Mouse (Mus musculus) T-cell, adult 2 months (primary cell): ENCODE measurements around the gene Snd1.

ENCODE experiments used
- DNase-seq: peaks from one replicate; pipeline ENCODE4 v3.0.0; 2022; ENCODE audit warnings: low spot score

Snd1 gene

DNA sequence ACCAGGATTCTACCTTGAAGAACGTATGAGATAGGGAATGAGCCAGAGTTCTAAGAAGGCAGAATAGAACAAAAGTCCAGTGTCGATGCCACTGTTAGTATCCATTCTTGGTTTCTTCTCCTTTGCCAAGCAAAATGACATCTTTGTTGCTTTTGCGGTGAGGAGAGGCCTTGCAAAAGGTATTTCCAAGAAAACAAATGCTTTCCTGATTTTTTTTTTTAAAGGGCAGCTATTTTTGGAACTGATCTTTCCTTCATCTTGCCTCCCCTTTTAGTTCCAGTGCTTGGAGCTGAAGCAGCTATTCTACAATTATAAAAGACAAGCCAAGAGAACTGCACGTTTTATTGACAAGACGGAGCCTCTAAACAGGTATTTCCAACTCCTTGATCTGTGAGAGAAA is at the start of gene Snd1:
Snd1 (plus strand) TSS at position 301 of the 400 bp plus-strand sequence.
- DNase-seq = no peak

DNA sequence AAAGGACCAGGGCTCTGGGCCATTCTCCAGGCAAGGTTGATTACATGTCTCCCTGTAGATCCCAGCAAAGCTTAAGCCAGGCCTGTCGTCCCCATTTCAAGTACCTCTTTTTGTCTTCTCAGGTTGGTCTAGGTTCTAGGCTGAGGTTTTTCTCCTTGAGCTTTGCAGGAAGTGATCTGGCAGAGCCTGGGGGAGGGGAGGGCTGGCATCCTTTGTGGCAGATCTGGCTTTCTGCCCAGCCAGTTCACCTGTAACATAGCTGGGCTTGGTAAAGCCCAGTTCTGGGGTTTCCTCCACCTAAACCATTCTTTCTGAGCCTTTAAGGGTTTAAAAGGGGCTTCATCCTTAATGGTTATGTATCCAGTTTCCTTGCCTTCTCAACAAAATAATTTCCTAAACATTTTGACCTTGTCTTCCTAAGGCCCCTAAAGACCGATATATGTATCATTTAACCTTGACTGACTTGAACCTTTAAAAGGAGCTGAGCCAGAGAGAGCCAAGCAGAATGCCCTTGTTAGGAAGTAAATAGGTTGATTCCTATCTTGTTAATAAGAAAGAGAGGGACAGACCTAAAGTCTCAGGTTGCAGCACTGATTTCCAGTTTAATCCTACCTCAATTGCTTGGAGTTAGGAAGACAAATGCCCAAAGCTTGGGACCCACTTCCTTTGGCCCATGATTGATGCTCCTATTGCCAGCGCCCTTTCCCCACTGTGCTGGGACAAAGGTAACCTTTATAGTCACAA is 47.7 kb upstream of the Snd1 start, which contains the start of gene Fscn3:
Fscn3 (plus strand) TSS at position 694 of the 744 bp plus-strand sequence.
- DNase-seq = peak; percentile 66

DNA sequence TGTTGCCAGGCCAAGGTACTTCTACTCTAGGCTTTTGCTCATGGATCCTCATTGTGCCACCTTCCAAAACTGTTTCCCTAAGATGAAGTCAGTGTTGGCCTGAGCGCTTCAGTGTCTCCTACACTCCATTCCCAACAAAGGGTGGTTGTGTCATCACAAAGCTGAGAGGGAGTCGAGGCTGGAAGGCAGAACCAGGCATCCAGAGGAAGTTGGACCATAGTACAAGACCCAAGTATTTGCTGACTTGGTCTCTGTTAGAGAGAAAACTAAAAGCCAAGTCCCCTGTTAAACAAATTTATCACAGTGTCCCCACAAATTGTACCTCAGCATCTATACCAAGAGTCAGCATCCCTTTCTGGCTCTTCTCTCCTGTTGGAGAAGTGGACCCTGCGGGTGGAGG is 46.6 kb upstream of the Snd1 start, which contains the start of gene Gcc1:
Gcc1 (minus strand) TSS at position 101 of the 400 bp plus-strand sequence.
- DNase-seq = no peak

DNA sequence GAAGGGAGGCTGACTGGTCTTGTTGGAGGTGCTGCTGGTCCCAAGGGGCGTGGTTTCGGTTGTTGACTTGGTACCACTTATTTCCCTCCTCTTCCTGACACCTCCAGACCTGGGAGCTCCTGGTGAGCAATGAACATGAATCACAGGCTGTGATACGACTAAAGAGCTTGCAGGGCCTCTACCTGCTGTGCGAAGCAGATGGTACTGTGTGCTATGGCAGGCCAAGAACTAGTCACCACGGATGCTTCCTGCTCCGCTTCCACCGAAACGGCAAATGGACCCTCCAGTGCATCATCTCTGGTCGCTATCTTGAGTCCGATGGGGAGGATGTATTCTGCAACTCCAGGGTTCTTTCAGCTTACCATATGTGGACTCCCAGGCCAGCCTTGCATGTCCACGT is 45.1 kb upstream of the Snd1 start:
- no peak for DNase-seq

DNA sequence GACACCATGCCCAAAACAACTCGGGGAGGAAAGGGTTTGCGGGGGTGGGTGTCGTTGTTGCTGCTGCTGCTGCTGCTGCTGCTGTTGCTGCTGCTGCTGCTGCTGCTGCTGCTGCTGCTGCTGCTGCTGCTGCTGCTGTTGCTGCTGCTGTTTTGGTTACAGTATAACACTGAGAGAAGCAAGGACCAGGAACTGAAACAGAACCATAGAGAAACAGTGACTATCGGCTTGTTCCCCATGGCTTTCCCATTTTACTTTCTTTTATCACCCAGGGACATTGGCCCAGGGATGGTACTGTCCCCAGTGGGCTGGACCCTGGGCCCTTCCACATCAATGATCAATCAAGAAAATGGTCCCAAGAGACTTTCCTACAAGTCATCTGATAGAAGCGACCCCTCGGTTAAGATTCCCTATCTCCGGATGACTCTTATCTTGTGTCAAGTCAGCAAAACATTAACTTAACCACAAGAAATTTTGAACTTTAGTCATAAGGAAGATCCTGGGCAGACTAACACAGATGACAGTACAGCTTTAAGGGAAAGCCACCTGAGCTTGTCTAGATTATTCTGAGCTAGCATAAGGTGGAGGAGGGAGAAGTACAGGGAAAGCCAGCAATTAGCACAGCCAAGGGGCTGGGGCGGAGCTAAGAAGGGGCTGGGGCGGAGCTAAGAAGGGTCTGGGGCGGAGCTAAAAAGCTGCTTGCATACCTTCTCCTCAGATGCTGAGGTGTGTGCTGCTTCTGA is 44.0 kb upstream of the Snd1 start:
- DNase-seq = no peak

DNA sequence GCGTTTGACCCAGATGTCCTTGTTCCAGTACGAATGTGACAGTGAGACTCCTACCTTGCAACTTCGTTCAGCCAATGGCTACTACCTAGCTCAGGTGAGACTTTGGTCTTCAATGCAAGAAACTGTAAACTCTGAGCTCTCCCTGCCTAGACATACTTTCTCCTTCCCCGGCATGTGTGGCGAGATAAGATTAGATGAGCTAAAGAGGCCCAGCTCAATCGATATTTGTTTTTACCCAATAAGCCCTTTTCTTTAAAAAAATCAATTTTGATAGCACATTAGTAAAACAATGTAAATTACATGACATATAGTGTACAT is 43.4 kb upstream of the Snd1 start:
- no peak for DNase-seq

DNA sequence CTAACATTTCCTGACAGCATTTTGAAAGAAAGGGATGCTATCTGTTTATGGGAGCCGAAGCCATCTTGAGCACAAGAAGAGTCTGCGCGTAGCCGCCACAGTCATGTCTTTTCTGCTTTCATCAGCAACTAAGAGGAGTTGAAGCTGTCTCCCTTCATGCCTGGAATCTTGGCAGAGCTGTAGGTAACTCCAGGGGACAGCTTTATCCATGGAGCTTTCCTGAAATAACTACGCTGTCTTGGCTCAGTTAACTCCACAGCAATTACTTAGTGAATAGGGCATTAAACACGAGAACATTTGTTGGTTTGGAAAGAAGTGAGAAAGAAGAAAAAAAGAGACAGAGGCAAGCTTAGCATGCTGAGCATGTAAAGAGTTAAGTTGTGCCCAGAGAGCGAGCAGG is 27.0 kb upstream of the Snd1 start:
- no peak for DNase-seq

DNA sequence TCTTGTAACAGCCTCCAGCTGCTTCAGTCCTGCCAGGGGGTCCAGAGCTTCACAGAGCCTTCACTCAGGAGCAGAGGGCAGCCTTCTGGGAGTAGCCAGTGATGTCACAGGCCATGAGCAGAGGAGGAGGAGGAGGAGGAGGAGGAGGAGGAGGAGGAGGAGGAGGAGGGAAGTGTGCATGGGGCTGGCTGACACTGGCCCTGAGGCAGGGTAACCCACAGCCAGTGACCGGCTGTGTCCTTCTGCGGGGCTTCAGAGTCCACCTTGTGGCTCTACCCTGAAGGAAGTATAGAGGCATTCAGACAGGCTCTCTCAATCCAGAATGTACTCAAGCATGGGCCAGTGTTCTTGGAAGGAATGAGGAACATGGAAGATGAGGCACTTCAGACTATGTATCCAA is 25.7 kb upstream of the Snd1 start, which contains the start of gene Pax4:
Pax4 (minus strand) TSS at position 101 of the 400 bp plus-strand sequence.
- DNase-seq = no peak

DNA sequence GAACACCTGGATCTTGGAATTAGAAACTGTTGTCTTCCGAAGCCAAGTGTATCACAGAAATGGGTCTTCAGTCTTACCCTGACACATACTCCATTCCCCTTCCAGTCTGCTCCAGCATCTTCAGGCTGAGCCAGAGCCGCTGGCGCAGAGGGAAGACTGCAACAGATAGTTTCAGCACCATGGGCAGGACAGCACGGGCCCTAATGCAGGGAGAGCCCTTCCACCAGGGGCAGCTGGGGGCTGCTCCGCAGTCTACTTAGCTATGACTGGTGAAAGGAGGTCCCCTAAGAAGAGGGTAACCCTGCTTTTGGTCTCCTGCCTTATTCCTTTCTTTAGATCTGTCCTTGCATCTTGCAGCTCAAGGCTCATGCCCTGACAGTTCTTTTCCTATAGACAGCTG is 24.5 kb upstream of the Snd1 start:
- DNase-seq = no peak

DNA sequence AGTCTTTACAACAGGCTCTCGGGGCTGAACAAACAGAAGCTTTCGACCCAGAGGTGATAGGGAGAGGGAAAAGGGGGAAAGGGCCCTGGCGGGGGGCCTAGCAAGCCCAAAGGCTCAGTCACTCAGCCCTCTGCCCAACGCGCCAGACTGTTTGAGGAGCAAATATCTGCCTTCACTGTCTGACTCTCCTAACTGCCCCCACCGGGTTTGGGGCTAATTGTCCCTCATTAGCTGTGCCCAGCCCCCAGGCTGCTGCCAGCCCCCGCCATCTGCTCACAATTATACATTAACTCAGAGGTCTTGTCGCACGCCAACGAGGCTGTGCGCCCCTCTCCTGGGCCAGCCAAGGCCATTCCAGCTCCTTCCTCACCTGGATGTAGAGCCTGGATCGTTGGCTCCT is 24.0 kb upstream of the Snd1 start:
- DNase-seq = no peak

DNA sequence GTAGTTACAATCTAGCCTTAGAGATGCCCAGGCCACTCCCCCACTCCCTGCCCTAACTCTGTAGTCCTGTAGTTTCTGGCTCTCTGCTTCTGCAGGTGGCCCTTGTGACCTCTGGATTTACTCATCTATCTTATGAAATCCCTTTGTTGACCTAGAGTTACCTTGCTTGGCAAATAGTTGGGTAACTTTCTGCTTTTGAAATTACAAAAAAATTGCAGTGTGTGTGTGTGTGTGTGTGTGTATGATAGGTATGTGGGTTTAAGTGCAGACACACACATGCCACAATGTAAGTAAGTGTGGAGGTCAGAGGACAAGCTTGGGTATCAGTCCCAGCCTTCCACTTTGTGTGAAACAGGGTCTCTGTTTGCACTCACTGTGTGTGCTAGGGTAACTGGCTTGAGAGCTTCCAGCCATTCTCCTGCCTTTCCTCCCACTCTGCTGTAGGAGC is 15.7 kb upstream of the Snd1 start:
- no peak for DNase-seq

DNA sequence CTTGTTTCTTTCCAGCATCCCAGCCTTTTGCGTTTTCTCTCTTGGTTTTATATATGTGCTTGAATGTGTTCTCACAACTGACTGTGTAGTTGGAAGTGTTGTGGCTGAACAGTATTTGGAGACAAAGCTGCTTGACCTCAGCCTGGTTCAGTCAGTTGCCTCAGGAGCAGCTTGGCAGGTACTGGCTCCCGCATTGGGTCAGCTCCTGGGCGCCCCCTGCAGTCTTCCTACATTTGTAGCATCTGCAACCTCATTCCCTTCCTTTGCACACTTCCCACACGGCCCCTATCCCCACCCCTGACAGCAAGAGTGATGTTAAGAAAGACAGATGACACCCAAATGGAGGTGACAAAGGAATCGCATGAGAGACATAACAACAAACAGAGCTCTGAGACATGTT is 14.4 kb upstream of the Snd1 start:
- peak; percentile 30 for DNase-seq

DNA sequence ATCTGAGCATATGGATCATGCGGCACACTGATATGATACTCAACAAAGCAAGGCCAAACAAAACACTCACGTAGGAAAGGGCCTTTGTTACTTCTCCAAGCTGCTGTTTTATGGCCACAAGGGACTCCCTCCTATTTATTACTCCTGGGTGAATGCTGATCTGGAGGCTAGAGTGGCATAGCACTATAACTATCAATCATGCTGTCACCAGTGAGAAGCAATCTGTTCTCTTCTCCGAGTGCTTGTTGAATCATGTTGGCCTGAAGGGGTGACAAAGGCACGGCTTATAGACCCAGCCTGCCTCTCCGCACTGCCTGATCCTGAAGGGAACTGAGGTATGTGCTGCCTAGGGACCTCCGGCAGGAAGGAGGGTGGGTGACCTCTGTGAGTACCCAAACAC is 10.3 kb upstream of the Snd1 start:
- no peak for DNase-seq

DNA sequence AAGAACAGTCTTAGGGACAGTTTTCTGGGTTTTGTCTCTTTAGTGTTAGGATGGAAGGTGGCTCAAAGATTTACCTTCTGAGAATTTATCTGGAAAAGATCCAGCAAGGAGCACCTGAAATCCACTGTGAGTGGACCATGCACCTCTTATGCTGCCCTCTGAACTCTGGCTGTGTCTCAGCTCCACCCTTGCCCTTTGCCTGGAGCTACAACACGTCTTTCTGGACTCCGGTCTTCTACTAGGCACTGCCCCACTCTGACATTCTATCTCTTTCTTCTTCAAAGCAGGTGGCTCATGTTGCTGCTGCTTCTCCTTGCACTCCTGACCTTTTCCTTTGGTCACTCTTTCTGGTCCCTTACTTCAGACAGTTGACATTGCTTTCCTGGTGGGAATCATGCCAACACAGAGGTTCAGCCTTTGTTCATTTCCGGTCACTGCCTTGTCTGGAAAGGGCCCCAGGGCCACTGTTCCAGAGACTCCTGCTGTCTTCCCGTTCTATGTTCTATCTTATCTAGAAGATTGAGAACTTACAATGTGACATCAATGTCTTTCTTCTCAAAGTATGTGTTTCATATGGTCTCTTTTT is 4.8 kb upstream of the Snd1 start:
- DNase-seq = no peak

DNA sequence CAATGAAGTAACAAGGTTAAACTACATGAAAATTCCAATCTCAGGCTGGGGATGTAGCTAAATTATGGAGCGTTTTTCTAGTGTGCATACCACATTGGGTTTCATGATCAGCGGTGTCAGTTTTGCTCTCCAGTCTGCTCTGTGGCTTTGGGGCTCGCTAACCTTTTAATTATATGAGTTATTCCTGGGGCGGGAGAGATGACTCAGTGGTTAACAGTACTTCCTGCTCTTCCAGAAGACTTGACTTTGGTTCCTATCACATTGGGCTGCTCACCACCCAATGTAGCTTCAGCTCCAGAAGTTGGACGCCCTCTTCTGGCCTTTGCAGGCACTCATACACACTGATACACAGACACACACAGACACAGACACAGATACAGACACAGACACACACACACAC is 4.3 kb upstream of the Snd1 start:
- DNase-seq = no peak

DNA sequence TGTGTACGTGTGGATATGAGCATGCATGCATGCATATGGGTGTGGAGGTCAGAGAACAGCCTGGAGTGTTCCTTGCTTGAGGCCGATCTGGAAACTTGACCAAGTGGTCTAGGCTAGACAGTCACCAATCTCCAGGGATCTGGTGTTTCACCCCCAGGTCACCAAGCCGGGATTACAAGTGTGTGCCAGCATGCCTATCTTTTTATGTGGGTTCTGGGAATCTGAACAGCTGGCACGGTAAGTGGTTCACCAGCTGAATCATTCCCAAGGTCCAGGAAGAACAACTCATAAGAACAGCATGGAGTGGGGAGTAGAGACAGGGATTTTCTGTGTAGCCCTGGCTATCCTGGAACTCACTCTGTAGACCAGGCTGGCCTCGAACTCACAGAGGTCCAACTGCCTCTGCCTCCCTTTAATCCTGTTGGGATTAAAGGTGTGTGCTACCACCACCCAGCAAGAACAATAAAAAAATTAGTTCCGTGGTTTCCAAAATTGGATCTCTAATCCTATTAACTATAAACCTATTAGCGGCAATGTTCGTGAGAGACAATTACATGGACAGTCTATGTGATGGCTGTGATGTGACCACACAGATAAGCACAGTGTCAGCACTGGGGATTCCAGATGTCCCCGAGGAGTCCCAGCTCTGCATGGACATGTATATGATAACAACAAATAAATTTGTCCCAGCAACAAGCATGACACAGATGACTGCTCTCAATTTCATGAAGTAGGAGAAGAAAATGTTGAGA is 3.5 kb upstream of the Snd1 start:
- DNase-seq = no peak

DNA sequence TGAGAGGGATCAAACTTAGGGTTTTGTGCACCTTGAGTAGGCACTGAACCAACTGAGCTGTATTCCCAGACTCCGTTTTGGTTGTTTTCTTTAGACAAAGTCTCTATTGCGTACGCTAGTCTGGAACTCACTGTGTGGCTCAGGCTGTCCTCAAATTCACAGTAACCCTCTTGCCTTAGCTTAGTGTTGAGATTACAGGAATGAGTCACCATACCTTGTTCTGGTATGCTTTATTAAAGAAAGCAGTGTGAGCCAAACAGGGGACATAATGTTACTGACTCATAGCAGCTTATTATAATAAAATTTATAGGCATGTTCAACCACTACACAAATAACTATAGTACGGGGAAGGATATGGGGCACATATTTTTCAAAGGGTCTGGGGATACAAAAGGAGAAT is 728 bp upstream of the Snd1 start:
- DNase-seq = no peak

DNA sequence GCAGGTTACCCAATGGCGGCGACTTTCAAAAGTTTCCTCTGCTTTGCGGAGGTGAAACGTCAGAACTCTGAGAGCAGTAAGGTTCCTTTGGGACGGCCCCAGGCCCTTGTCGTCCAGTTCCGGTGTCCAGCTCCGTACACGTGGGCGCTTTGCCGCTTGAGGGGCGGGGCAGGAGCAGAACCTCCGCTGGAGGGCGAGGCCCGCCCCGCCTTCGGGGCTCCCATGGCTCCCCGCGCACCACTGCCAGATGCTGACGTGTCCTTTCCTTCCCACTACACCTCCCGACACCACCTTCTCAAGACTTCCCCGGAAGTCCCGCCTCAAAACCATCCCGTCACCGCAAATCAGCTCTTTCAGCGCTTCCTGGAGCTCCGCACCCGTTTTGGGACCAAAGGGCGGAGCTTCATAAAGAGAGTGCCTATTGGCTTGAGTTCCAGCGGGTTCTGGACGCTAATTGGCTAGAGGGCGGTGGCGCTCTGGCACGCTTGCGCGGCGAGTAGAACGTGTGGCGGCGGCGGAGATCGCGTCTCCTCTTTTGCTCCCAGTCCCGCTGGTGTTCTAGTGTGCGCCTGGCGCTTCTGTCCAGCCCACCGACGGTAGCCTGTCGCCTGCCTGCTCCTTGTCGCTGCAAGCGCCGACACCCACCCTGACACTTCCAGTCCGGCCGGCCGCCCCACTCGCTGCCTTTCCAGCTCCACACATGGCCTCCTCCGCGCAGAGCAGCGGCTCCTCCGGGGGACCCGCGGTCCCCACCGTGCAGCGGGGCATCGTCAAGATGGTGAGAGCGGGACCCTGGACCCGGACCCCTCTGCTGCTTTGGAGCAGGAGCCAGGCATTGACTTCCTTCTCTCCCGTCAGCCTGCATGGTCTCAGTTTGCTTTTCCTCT is 5.2 kb downstream of the Snd1 start:
- DNase-seq = peak; percentile 99

DNA sequence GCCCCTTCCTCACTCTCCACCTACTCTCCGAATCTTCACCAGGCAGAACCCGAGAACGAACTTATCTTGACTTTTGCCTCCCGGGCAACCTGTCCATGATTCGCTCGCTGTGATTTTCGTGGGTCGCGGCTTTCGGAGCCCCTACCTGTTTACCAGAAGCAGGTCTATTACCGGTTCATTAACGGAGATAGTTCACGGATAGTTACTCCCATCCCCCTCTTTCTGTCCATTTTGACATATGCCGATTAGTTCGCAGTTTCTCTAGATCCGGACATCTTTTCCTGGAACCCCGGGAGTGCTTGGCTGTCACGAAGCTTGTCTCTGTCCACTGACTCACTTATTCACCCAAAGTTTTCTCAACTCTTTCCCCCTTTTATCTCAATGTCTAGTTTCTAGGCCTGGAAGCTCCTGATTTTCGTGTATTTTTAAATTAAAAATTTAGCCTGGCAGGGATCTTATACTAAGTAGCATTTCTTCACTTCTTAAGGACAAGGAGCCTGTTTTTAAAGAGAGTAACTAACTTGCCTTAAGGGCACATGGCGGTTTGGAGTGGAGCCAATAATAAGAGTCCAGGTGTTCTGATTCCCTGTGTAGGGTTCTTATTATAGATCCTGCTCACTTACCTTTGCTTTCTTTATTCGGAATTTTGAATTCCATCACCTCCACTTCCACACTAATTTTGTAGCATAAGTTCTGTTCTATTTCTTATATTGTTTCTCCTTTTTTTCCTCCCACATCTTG is 6.0 kb downstream of the Snd1 start:
- no peak for DNase-seq

DNA sequence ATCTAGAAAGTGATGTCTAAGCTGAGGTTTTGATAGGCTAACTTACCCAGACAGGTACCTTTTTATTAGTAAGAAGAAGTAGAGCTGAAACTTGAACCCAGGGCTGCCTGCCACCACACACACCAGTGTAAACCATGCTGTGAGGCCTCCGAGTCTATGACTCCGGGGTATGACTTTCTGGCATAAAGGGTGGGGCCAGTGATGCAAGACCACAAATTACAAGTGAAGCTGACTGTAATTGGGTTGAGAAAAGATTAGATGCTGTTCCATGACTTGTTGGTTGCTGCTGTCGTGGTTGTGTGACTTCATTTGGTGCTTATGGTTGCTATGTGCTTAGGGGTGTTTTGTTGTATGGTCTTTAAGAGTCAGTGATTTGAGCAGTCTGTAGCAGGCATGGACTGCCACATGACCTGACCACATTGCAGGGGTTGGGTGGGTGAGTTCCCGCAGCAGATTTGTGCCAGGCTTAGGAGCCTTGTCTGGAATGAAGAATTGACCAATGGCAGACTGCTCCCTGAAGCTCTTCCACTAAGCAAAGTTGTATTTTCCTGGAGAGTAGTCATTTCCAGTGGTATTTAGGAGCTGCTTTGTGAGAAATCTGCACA is 7.9 kb downstream of the Snd1 start:
- DNase-seq = no peak
